Mouse (Mus musculus) kidney, postnatal 25 days (tissue): Measurements from ENCODE around the gene Chchd6.

Experiments used
- DNase-seq, 2 experiments: peaks; one replicate each; pipeline ENCODE4 v3.0.0; 2021; ENCODE audit warnings: mixed read lengths in 2 of 2

The Chchd6 gene

GRCm38 (mm10) chr6:89584634-89585409 lies 10.6 kb downstream of the Chchd6 start:
- no peak for DNase-seq

- no peak for DNase-seq
These were observed 12.3 kb downstream of the Chchd6 start for GRCm38 (mm10) chr6:89583170-89583569.

- no peak for DNase-seq
These were observed 20.8 kb downstream of the Chchd6 start for GRCm38 (mm10) chr6:89574641-89575040.

- DNase-seq = no peak
These were observed 21.7 kb downstream of the Chchd6 start for GRCm38 (mm10) chr6:89573768-89574167.

- no peak for DNase-seq
These were observed 22.4 kb downstream of the Chchd6 start for GRCm38 (mm10) chr6:89572921-89573636.

GRCm38 (mm10) chr6:89569370-89569769 lies 26.1 kb downstream of the Chchd6 start:
- DNase-seq = no peak

GRCm38 (mm10) chr6:89566740-89567139 lies 28.7 kb downstream of the Chchd6 start:
- no peak for DNase-seq

GRCm38 (mm10) chr6:89563381-89563780 lies 32.1 kb downstream of the Chchd6 start:
- no peak for DNase-seq

GRCm38 (mm10) chr6:89560826-89561225 lies 34.6 kb downstream of the Chchd6 start:
- no peak for DNase-seq

GRCm38 (mm10) chr6:89557654-89558053 lies 37.8 kb downstream of the Chchd6 start:
- DNase-seq = no peak

- DNase-seq = no peak
These were observed 38.9 kb downstream of the Chchd6 start for GRCm38 (mm10) chr6:89556566-89556965.

GRCm38 (mm10) chr6:89555971-89556370 lies 39.5 kb downstream of the Chchd6 start:
- no peak for DNase-seq

- no peak for DNase-seq
These were observed 41.4 kb downstream of the Chchd6 start for GRCm38 (mm10) chr6:89554029-89554428.

GRCm38 (mm10) chr6:89553012-89553704 lies 42.3 kb downstream of the Chchd6 start:
- peak; percentile 76 to 84 for DNase-seq

- no peak for DNase-seq
These were observed 43.0 kb downstream of the Chchd6 start for GRCm38 (mm10) chr6:89552321-89553011.

- no peak for DNase-seq
These were observed 46.3 kb downstream of the Chchd6 start for GRCm38 (mm10) chr6:89549157-89549556.

- DNase-seq = no peak
These were observed 47.5 kb downstream of the Chchd6 start for GRCm38 (mm10) chr6:89547951-89548350.

- DNase-seq = no peak
These were observed 57.2 kb downstream of the Chchd6 start for GRCm38 (mm10) chr6:89538102-89538751.

- no peak for DNase-seq
These were observed 59.7 kb downstream of the Chchd6 start for GRCm38 (mm10) chr6:89535626-89536225.

GRCm38 (mm10) chr6:89524766-89525165 lies 70.7 kb downstream of the Chchd6 start:
- no peak for DNase-seq

- no peak for DNase-seq
These were observed 85.3 kb downstream of the Chchd6 start for GRCm38 (mm10) chr6:89510154-89510553.

GRCm38 (mm10) chr6:89508725-89509124 lies 86.7 kb downstream of the Chchd6 start:
- no peak for DNase-seq
